Mouse (Mus musculus) kidney, embryonic 14.5 days (tissue): ENCODE results near the gene Hmga1. TPM values are rescaled to one million over a fixed set of nuclear protein-coding genes. Genes with fewer than 3 reads are reported as not detected.
A peak's percentile ranks its signal among the peaks of the same experiment; 100 is the strongest.

Source experiments
- ATAC-seq: fragments of 200-750 bp; cut with Nextera tagmentation; 2 replicates; pipeline ENCODE4 v1.8.0; 2017; ENCODE audit warnings: moderate number of reproducible peaks, mild to moderate bottlenecking, moderate TSS enrichment, moderate library complexity; ENCODE audit not compliant: low FRiP score, low TSS enrichment
- H3K27ac ChIP-seq: fragments of 300-500 bp; sonication (generic); 2 replicates; pipeline ENCODE4 v1.5.1; 2014; ENCODE audit warnings: low read depth, mild to moderate bottlenecking, low read length, moderate library complexity, mixed read lengths
- H3K27me3 ChIP-seq: fragments of 300-500 bp; sonication (generic); 2 replicates; pipeline ENCODE4 v1.6.1; 2014; ENCODE audit warnings: mild to moderate bottlenecking, low read length; ENCODE audit not compliant: control insufficient read depth, insufficient read depth
- H3K36me3 ChIP-seq: fragments of 300-500 bp; sonication (generic); 2 replicates; pipeline ENCODE4 v1.6.1; 2014; ENCODE audit warnings: low read length, mixed read lengths; ENCODE audit not compliant: control insufficient read depth, insufficient read depth
- H3K4me1 ChIP-seq: fragments of 300-500 bp; sonication (generic); 2 replicates; pipeline ENCODE4 v1.6.1; 2014; ENCODE audit warnings: low read length, mixed read lengths; ENCODE audit not compliant: control insufficient read depth, insufficient read depth
- H3K4me2 ChIP-seq: fragments of 300-500 bp; sonication (generic); replicated peaks from 2 replicates; pipeline ENCODE4 v1.6.1; 2014; ENCODE audit warnings: low read depth, mild to moderate bottlenecking, low read length
- H3K4me3 ChIP-seq: fragments of 300-500 bp; sonication (generic); 2 replicates; pipeline ENCODE4 v1.5.1; 2014; ENCODE audit warnings: mild to moderate bottlenecking, low read length
- H3K9ac ChIP-seq: fragments of 300-500 bp; sonication (generic); 2 replicates; pipeline ENCODE4 v1.6.1; 2014; ENCODE audit warnings: low read depth, mild to moderate bottlenecking, low read length, moderate library complexity
- H3K9me3 ChIP-seq: fragments of 300-500 bp; sonication (generic); 2 replicates; pipeline ENCODE4 v1.6.1; 2016; ENCODE audit warnings: low read length; ENCODE audit not compliant: control insufficient read depth
- WGBS: fragments of 180-500 bp; shearing (Covaris S2); extraction: QIAGEN DNeasy Blood & Tissue Kit; methylation state at CpG from one replicate; pipeline ENCODE4 v1.1.7; 2014; 5-methylcytosine and 5-hydroxymethylcytosine counted together
- polyA plus RNA-seq: library from polyadenylated mRNA; unstranded; fragments of >200 nt; fragmentation: Nextera tagmentation; extraction: Ambion mirVana; gene quantifications from 2 replicates; pipeline ENCODE4 v1.2.1, GENCODE M21; 2014

The Hmga1 gene
- polyA plus RNA-seq, 1 experiment from 2014 or later, result 355 TPM

DNA sequence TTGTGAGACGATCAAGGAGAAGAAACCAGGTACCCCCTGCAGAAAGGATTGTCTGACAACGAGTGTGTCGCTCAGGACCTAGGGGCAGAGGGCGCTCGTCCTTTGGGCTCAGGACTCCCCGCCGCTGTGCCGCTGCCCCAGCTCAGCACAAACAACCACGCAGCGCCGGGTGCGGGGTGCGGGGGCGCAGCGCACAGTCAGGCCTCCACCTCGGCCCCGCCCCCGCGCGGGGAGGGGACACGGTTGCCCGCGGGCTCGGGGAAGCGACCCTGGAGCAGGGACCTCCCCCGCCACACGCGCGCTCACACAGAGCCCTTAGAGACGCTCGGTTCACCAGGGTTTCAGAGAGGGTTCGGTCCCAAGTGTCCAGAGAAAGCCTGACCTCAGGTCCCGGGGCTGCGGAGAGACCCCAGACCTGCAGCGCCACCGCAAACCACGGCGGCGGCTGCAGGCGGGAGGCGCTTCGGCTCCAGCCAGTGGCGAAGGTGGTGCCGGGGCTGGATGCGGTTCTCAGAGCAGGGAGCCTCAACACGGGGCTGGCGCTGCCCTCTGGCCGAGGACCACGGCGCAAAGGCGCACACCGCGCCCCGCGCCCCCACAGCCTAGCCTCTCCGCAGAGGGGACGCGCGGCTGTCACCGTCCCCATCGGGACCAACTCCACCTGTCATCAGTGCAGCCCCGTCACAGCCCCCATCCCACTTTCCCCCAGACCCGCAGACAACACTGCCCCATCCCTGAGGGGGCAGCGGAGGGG, 44.3 kb upstream of the Hmga1 start:
- Histone ChIP-seq H3K27me3 (peaks cover 62% of the 10 kb centered on the region), H3K27ac (no peak overlapping the region), H3K9ac (peak overlapping the region; percentile 58; the same call in 1 of the 2 replicates), H3K4me2 (peak overlapping the region; percentile 100), H3K4me1 (peaks cover 11% of the 10 kb centered on the region), H3K4me3 (peak overlapping the region; percentile 45), H3K36me3 (no peaks in the 10 kb centered on the region), H3K9me3 (no peaks in the 10 kb centered on the region)
- 0 out of 2 replicates have a peak, but pooled peaks have one; percentile 43 for ATAC-seq
- 2% methylated on average over 62 of the region's 64 CpGs for WGBS

DNA sequence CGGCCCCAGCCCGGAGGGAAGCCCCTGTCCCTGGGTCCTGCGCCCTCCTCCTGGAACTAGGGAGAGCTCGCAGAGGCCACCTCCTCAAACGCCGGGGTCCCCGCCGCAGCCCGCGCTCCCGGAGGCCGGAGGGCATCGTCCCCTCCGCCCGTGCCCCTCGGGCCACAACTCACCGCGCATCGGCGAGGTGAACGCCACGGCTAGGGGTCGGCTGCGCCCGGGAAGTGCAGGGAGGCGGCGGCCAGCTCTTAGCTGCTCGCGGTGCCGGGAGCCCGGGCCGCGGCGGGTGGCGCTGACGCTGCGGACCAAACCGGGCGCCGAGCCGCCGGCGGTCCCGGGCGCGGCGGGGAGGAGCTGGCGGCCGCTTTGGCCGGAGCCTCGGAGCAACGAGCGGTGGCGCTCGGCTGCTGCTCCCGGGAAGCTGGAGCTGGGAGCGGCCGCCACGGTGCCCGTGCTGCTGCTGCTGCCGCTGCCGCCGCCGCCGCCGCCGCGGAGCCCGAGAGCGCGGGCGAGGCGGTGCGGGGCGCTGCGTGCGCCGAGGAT, 43.6 kb upstream of the Hmga1 start:
- WGBS, result under 1% methylated on average over 66 of the region's 78 CpGs
- peak overlapping the region; percentile 58 for H3K9ac ChIP-seq
- peak overlapping the region; percentile 45 for H3K4me3 ChIP-seq
- peak overlapping the region; percentile 100 for H3K4me2 ChIP-seq
- H3K4me1 ChIP-seq, result peaks cover 11% of the 10 kb centered on the region
- H3K36me3 ChIP-seq, result no peaks in the 10 kb centered on the region
- no peaks in the 10 kb centered on the region for H3K9me3 ChIP-seq
- no peak for ATAC-seq
- no peak overlapping the region for H3K27ac ChIP-seq
- H3K27me3 ChIP-seq, result peaks cover 67% of the 10 kb centered on the region

DNA sequence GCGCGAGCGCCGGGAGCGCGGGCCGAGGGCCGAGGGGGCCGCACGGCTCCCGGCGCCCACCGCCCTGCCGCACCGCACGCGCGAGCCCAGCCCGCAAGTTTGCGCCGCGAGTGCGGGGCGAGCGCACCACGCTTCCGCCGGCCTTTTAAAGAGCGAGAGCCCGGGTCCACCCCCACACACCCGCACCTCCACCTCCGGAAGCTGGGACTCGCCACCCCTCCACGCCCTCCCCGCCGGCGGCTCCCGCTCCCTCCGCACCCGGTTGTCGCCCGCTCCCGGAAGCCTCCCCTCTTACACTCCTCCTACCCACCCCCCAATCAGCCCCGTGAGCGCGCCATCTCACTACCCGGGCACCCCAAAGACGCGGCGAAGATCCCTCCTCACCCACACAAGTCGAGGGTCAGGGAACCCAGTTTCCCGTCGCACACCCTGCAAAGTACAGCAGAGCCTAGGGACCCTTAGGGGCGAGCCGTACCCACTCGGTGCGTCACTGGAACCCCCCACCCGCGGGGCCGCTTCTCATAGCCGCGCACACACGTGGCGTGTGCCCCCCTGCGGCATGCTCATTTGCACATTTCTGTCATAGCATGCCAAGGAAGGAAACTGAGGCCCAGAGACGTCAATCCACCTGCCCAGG, 42.9 kb upstream of the Hmga1 start:
- Histone ChIP-seq H3K4me2 (peak overlapping the region; percentile 100), H3K27me3 (peaks cover 67% of the 10 kb centered on the region), H3K4me1 (peaks cover 11% of the 10 kb centered on the region), H3K27ac (no peak overlapping the region), H3K36me3 (no peaks in the 10 kb centered on the region), H3K4me3 (peak overlapping the region; percentile 45), H3K9me3 (no peaks in the 10 kb centered on the region), H3K9ac (peak overlapping the region; percentile 58)
- 1% methylated on average over 53 of the region's 66 CpGs for WGBS
- ATAC-seq, result no peak

DNA sequence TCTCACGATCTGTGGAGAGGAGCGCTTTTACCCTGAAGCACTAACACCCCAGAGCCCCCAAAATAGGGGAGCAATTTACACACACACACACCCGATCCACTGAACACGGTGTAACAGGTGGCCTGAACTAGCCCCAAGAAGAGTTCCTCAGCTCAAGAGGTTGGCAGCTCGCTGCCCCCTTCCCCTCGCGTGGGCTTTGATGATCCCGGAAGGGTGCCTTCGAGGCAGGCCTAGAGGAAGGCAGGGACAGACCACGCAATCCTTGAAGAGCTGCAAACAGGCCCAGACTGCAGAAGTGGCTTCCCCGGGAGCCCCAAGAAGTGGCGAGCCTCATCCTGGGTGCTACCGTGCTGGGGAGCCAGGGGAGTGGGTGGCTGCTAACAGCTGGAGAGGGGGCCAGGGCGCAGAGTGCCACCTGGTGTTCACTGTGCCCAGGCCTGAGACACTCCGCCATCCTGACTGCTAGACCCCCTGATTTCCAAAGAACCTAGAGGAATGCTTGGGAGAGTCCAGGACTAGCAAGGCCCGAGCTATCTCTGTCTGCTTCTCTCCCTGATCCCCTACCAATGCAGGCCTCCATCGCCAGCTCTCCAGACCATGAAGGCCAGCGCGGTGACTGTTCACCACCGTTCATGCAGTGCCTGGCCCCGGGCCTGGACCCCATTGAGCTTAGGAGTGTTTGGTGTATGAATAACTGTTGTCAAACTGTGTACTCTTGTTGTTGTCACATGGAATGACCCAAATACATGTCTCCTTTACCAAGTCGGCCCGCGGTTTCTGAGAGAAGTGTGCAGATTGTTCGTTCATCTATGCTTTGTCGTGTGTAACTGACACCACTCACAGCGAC, 42.2 kb upstream of the Hmga1 start:
- no peaks in the 10 kb centered on the region for H3K36me3 ChIP-seq
- no peak for ATAC-seq
- no peak overlapping the region for H3K27ac ChIP-seq
- no peak overlapping the region; the same call in 1 of the 2 replicates for H3K4me2 ChIP-seq
- H3K4me1 ChIP-seq, result peaks cover 11% of the 10 kb centered on the region
- peak overlapping the region; percentile 45 for H3K4me3 ChIP-seq
- H3K27me3 ChIP-seq, result peaks cover 67% of the 10 kb centered on the region
- H3K9ac ChIP-seq, result no peak overlapping the region
- H3K9me3 ChIP-seq, result no peaks in the 10 kb centered on the region
- WGBS, result 33% methylated on average over 27 of the region's 27 CpGs

DNA sequence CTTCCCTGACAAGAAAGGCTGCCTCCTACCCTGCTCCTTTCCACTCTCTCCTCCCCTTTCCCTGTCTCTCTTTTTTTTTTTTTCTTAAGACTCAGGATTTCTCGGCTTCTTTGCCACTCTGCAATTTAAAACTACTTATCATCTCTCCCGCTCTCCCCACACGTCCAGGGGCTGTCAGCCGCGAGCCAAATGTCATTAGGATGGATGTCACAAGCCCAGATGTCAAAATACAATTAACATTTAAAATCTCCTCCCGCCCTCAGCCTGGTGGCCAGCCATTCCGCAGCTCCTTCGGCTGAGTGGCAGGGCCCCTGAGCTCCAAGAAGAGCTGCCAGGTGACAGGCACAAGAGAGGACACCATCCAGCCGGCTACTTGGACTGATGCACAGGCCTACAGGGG, 38.0 kb upstream of the Hmga1 start:
- 24% methylated on average over 9 of the region's 9 CpGs for WGBS
- no peak for ATAC-seq
- H3K27me3 ChIP-seq, result peaks cover 45% of the 10 kb centered on the region

DNA sequence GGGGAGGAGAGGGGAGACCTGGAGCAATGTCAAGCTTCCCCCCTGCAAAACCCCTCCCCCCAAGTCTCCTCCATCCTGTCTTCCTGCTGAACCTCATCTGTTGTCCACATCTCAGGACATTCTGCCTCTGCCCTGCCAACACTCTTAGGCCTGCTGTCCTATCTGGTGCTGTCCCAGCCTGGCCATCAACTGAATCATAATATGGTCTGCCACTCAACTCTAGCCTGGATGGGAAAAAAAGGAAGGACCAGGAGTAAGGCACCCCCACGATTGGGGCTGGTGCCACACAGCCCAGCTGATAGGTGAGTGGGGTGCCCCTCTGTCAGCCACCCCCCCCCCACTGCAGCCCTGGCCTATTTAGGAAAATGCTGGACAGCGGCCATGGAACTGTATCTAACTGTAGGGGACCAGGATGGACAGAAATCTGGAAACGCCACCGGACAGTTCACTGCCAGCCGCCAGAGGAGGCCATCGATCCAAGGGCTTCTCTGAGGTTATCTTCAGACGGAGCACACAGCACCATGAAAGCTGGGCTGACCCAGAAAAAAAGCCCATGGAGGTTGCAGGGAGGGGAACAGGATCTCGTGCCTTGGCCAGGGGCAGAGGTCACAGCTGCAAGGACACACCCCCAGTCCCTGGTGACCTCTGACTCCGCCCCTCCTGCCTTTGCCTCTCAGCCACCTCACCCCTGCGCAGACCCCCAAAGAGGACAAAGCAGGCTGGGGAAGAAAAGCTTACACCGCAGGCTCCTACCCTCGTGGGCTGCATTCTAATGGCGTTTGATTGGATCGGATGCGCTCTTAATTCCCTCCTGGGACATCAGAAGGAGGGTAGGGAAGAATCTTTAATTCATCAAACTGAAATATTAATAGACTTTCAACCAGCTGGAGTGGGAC, 37.3 kb upstream of the Hmga1 start:
- Histone ChIP-seq H3K27ac (no peak overlapping the region), H3K4me2 (no peak overlapping the region), H3K27me3 (peaks cover 38% of the 10 kb centered on the region), H3K9ac (no peak overlapping the region), H3K9me3 (no peaks in the 10 kb centered on the region), H3K36me3 (no peaks in the 10 kb centered on the region), H3K4me3 (no peak overlapping the region), H3K4me1 (peaks cover under 1% of the 10 kb centered on the region; the same call in 1 of the 2 replicates)
- 41% methylated on average over 15 of the region's 15 CpGs for WGBS
- no peak; the same call in 1 of the 2 replicates for ATAC-seq

More for the DNA sequence above, 38.0 kb upstream of the Hmga1 start:
- Histone ChIP-seq H3K9me3 (no peaks in the 10 kb centered on the region), H3K4me3 (no peak overlapping the region), H3K4me1 (peaks cover 6% of the 10 kb centered on the region), H3K4me2 (no peak overlapping the region), H3K9ac (no peak overlapping the region), H3K36me3 (no peaks in the 10 kb centered on the region), H3K27ac (no peak overlapping the region)

DNA sequence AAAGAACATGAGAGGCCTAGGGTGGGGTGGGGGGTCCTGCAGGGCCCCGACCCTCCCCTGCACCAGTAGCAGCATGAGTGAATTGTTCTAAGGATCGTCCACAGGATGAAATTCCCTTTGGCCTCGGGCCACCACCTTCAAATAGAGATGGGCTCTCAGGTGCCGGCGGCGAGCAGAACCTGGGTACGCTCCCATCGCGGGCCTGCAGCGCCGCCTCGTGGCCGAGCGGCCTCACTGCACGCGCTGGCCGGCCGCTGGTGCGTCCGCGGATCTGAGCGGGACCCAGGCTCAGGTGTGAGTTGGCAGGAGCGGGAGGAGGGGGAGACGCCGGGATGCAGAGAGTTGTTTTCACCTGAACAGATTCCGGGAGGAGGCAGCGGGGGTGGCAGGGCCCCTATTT, 35.7 kb upstream of the Hmga1 start:
- ATAC-seq, result 0 out of 2 replicates have a peak, but pooled peaks have one; percentile 17
- no peaks in the 10 kb centered on the region for H3K4me1 ChIP-seq
- no peak overlapping the region for H3K27ac ChIP-seq
- peak overlapping the region; percentile 26; the same call in 1 of the 2 replicates for H3K4me2 ChIP-seq
- peak overlapping the region; percentile 9; the same call in 1 of the 2 replicates for H3K4me3 ChIP-seq
- H3K9me3 ChIP-seq, result 0 out of 2 replicates have a peak, but pooled peaks cover 1% of the 10 kb centered on the region
- H3K9ac ChIP-seq, result no peak overlapping the region
- no peaks in the 10 kb centered on the region for H3K36me3 ChIP-seq
- H3K27me3 ChIP-seq, result peaks cover 24% of the 10 kb centered on the region
- WGBS, result under 1% methylated on average over 27 of the region's 27 CpGs

DNA sequence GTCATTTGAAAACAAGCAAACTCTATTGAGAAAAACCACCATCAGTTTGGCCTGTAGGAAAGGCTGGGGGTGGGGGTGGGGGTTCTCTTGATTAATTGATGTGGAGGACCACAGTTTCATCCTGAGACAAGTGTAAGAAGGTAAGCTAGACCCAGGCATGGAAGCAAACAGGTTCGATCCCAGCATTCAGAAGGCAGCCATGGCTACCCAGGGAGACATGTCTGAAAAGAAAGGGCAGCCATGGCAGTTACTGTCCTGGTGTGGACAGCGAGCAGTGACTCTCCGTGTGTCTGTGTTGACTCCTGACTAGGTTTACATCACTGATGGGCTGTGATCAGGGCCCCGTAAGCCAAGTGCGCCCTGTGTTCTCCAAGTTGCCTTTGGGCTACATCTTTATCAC, 35.0 kb upstream of the Hmga1 start, which contains the start of gene Grm4:
Grm4 (minus strand) TSS at position 101 of the 400 bp plus-strand sequence.
- Histone ChIP-seq H3K4me2 (peak within 1 kb of the TSS; percentile 26; the same call in 1 of the 2 replicates), H3K9me3 (0 out of 2 replicates have a peak, but pooled peaks cover 5% of the 10 kb centered on the region), H3K9ac (no peak within 1 kb of the TSS), H3K27me3 (peaks cover 18% of the 10 kb centered on the region), H3K4me1 (no peaks in the 10 kb centered on the region), H3K4me3 (peak within 1 kb of the TSS; percentile 9; the same call in 1 of the 2 replicates), H3K36me3 (no peaks in the 10 kb centered on the region), H3K27ac (no peak within 1 kb of the TSS)
- no peak for ATAC-seq
- WGBS, result 94% methylated on average over 5 of the region's 5 CpGs
